Mouse (Mus musculus) heart, embryonic 14.5 days (tissue): ENCODE data around the gene Evx2. TPM values are rescaled to one million over a fixed set of nuclear protein-coding genes. Genes with fewer than 3 reads are reported as not detected.
A peak's percentile ranks its signal among the peaks of the same experiment; 100 is the strongest.

Source experiments
- ATAC-seq: fragments of 200-750 bp; cut with Nextera tagmentation; 2 replicates; pipeline ENCODE4 v1.8.0; 2017; ENCODE audit warnings: low read depth, moderate TSS enrichment; ENCODE audit not compliant: insufficient number of reproducible peaks, insufficient read depth, low FRiP score
- H3K27ac ChIP-seq, 2 experiments: fragments of 200-500 bp in 1 of 2; fragments of 300-500 bp in 1 of 2; sonication (generic) in 1 of 2; replicated peaks in 1 of 2; 2 replicates each; pipeline ENCODE4 v1.5.1; 2012 to 2014; ENCODE audit warnings: low read depth in 2 of 2, low read length in 2 of 2, control low read depth in 1 of 2, mild to moderate bottlenecking in 1 of 2, mixed read lengths in 1 of 2; ENCODE audit not compliant: control insufficient read depth in 1 of 2, insufficient read depth in 1 of 2
- H3K27me3 ChIP-seq: fragments of 300-500 bp; sonication (generic); 2 replicates; pipeline ENCODE4 v1.6.1; 2014; ENCODE audit warnings: mild to moderate bottlenecking, low read length, control low read depth; ENCODE audit not compliant: control insufficient read depth, insufficient read depth
- H3K36me3 ChIP-seq: fragments of 300-500 bp; sonication (generic); 2 replicates; pipeline ENCODE4 v1.6.1; 2014; ENCODE audit warnings: mild to moderate bottlenecking, control low read depth, low read length, mixed read lengths; ENCODE audit not compliant: control insufficient read depth, insufficient read depth
- H3K4me1 ChIP-seq, 2 experiments: fragments of 200-500 bp in 1 of 2; fragments of 300-500 bp in 1 of 2; sonication (generic) in 1 of 2; 2 replicates each; pipeline ENCODE4 v1.6.1; 2012 to 2014; ENCODE audit warnings: low read length in 2 of 2, control low read depth in 1 of 2, mixed read lengths in 1 of 2; ENCODE audit not compliant: control insufficient read depth in 2 of 2, insufficient read depth in 2 of 2
- H3K4me2 ChIP-seq: fragments of 300-500 bp; sonication (generic); 2 replicates; pipeline ENCODE4 v1.6.1; 2014; ENCODE audit warnings: mild to moderate bottlenecking, low read length
- H3K4me3 ChIP-seq, 2 experiments: fragments of 200-500 bp in 1 of 2; fragments of 300-500 bp in 1 of 2; sonication (generic) in 1 of 2; 2 replicates each; pipeline ENCODE4 v1.5.1; 2012 to 2014; ENCODE audit warnings: low read length in 2 of 2, mild to moderate bottlenecking in 2 of 2, control low read depth in 1 of 2, low read depth in 1 of 2, moderate library complexity in 1 of 2; ENCODE audit not compliant: control insufficient read depth in 1 of 2, insufficient read depth in 1 of 2
- H3K9ac ChIP-seq: fragments of 300-500 bp; sonication (generic); 2 replicates; pipeline ENCODE4 v1.6.1; 2014; ENCODE audit warnings: mild to moderate bottlenecking, low read length
- H3K9me3 ChIP-seq: fragments of 300-500 bp; sonication (generic); 2 replicates; pipeline ENCODE4 v1.6.1; 2016; ENCODE audit warnings: low read length, control low read depth; ENCODE audit not compliant: control insufficient read depth
- whole genome bisulfite sequencing: fragments of 180-500 bp; shearing (Covaris S2); extraction: QIAGEN DNeasy Blood & Tissue Kit; methylation state at CpG from one replicate; pipeline ENCODE4 v1.1.7; 2014; 5-methylcytosine and 5-hydroxymethylcytosine counted together
- polyA plus RNA-seq: library from polyadenylated mRNA; unstranded; fragments of >200 nt; fragmentation: Nextera tagmentation; extraction: Ambion mirVana; gene quantifications from 2 replicates; pipeline ENCODE4 v1.2.1, GENCODE M21; 2014

Gene Evx2
- polyA plus RNA-seq, 1 experiment from 2014 or later = not detected

DNA sequence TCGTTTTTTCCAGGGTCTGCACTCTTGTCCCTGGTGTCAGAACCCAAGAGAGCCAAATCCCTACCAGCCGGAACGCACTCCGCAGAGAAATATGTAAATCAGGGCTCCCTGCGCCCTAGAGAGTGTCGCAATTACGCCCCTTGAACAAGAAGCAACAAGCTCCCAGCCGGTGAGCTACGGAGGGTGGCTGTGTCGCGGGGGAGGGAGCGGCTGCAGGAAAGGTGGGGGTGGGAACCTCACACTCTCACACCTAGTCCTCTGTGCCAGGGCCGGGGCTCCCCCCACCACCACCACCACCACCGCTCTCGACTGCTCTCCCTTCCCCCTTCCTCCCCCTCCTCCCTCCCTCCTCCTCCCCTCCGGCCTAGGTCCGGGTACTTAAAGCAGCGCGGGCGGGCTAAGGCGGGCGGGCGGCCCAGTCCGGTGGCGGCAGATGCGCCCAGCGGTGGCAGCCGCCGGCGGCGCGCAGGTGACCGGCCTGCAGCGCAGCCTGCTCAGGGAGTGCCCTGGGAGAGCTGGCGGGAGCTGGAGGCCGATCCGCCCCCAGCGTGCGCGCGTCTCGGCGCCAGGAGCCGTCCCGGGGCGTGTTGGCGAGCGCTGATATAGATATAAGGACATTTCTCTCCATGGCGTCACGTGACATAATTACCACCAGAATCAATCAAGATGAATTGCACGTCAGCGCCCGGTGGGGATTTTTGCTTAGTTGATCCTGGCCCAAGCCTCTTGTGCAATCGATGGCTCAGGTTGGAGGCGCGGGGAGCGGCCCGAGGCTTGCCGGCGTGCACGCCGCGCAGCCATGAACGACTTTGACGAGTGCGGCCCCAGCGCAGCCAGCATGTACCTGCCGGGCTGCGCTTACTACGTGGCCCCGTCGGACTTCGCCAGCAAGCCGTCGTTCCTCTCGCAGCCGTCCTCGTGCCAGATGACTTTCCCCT, 22.5 kb upstream of the Evx2 start:
- Histone ChIP-seq H3K27ac (no peak overlapping the region), H3K9me3 (no peaks in the 10 kb centered on the region), H3K4me1 (peaks cover 0 to 14% of the 10 kb centered on the region in 2 experiments; a peak in 1 of 4 replicates), H3K4me3 (peak overlapping the region in 1 of 2 experiments; percentile 25; a peak in 2 of 4 replicates), H3K36me3 (no peaks in the 10 kb centered on the region), H3K4me2 (peak overlapping the region; percentile 48), H3K9ac (no peak overlapping the region), H3K27me3 (peaks cover 99% of the 10 kb centered on the region)
- no peak for ATAC-seq
- WGBS = under 1% methylated on average over 77 of the region's 78 CpGs

DNA sequence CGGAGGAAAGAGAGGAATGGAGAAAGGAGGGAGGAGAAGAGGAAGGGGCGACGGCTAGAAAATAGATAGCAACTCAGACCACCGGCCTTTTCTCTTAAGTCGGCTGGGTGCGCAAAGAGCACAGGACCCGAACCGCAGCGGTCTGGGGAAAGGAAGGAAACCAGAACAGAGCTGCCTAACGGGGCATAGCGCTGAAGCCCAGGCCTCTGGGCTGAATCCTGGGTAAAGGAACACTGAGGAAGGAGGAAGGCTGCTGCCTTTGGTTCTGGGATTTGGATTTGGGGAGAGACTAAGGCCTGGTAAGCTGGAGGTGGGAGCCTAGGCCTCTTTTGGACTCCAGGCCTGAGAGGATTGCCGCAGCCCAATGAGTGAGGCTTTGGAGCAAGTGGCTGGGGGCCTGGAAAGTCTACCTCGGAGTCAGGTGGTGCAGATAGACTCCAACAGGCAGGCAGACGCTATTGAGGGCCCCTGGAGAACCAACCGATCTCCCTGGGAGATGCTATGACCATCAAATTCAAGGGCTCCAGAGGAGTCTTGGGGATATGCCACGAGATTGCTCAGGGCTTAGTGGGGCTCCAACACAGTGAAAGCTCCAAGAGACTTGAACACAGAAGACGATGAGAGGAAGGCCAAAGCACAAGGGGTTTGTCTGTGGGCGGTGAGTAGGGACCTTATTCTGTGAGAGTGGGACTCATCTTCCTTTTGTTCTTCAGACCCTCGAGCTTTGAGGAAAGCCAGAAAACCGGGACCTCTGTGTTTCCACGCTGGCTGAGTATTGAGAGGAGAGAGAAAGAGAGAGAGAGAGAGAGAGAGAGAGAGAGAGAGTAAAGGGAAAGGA, 21.4 kb upstream of the Evx2 start:
- H3K4me1 ChIP-seq = peaks cover 0 to 14% of the 10 kb centered on the region in 2 experiments; a peak in 1 of 4 replicates
- no peak overlapping the region for H3K9ac ChIP-seq

DNA sequence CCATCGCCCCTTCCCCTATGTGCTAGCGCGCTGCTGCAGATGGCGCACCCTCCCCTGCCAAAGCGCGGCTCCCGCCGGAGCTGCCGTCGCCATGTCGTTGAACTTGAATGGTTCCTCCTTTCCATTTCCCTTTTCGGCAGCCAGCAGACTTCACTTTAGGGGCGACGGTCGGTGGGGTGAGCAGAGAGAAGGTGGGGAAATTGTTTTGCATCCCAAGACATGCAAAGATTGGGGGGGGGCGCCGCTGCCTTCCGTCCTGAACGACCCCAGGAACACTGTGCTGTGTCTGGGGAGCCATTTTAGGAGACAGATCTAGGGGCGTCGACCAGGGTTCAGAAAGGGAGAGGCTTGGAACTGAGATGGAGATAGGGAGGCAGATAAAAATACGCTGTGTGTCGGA, 20.6 kb upstream of the Evx2 start:
- ATAC-seq = no peak

More for the DNA sequence above, 21.4 kb upstream of the Evx2 start:
- H3K4me2 ChIP-seq = no peak overlapping the region
- H3K36me3 ChIP-seq = no peaks in the 10 kb centered on the region
- no peaks in the 10 kb centered on the region for H3K9me3 ChIP-seq
- 3% methylated on average over 21 of the region's 21 CpGs for WGBS
- ATAC-seq = no peak
- H3K27ac ChIP-seq = no peak overlapping the region
- peaks cover 100% of the 10 kb centered on the region for H3K27me3 ChIP-seq
- H3K4me3 ChIP-seq = no peak overlapping the region

DNA sequence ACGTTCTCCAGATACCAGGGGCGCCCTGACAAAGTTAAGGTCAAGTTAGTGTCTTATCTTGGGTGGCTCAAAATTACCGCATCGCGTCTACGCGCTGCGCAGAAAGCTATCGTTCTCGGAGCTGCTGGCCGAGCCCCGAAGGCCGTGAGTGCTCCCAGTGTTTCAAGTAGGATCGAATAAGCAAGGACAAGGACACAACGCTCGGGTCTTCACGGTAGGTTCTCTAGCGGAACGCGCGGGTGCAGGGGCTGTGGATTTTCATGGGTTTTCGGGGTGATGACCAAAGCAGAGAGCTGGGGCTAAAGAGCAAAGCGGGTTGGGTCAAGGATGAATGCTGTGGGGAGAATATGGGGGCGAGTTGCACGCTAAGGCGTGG, 20.2 kb upstream of the Evx2 start:
- Histone ChIP-seq H3K4me3 (peak overlapping the region in 1 of 2 experiments; percentile 6; a peak in 2 of 4 replicates), H3K27ac (no peak overlapping the region), H3K36me3 (no peaks in the 10 kb centered on the region), H3K9me3 (no peaks in the 10 kb centered on the region), H3K27me3 (peaks cover 100% of the 10 kb centered on the region), H3K4me1 (peaks cover 0 to 14% of the 10 kb centered on the region in 2 experiments; a peak in 1 of 4 replicates), H3K9ac (no peak overlapping the region), H3K4me2 (no peak overlapping the region)
- no peak for ATAC-seq
- under 1% methylated on average over 26 of the region's 26 CpGs for WGBS

More for the DNA sequence above, 20.6 kb upstream of the Evx2 start:
- H3K4me3 ChIP-seq = peak overlapping the region in 1 of 2 experiments; percentile 6; a peak in 2 of 4 replicates
- H3K9me3 ChIP-seq = no peaks in the 10 kb centered on the region
- no peaks in the 10 kb centered on the region for H3K36me3 ChIP-seq
- WGBS = 2% methylated on average over 23 of the region's 23 CpGs
- peaks cover 0 to 14% of the 10 kb centered on the region in 2 experiments; a peak in 1 of 4 replicates for H3K4me1 ChIP-seq
- no peak overlapping the region for H3K27ac ChIP-seq
- H3K27me3 ChIP-seq = peaks cover 100% of the 10 kb centered on the region
- H3K4me2 ChIP-seq = no peak overlapping the region
- H3K9ac ChIP-seq = no peak overlapping the region

DNA sequence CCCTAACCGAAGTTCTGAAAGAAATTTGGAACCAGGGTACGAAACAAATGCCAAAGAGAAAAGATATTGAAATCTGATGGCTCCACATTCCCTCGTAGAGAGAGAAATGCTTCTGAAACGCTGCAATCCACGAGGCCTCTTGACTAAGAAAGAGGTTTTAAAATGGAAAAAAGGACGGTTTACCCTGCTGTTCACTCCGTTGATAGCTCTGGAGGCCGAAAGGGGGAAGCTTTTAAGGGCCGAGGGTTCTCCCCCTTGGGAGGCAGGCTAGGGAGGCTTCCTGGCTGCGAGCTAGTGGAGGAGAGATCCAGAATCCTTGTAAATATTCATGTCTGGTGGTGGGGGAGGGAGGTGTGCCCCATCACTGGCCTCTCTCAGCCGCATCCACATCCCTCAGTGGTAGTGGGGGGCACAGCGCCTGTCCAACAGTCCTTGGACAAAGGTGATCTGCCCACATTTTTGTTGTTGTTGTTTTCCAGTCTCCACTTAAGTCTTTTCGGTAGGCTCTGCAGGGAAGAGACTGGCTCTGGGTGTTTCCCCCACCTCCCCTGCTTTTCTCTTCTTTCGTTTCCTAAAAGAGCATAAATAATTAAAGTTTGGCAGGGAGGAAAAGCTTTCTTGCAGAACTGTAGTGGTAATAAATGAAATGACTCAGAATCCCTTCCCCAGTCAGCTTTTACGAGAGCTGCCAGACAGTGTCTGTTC, 19.7 kb upstream of the Evx2 start, which contains the start of gene Hoxd11:
TSS of gene Hoxd11 (plus strand) at position 667 of the 705 bp plus-strand sequence.
- no peak within 1 kb of the TSS for H3K27ac ChIP-seq
- H3K4me1 ChIP-seq = peaks cover 0 to 14% of the 10 kb centered on the region in 2 experiments; a peak in 1 of 4 replicates
- no peaks in the 10 kb centered on the region for H3K36me3 ChIP-seq
- 2% methylated on average over 15 of the region's 15 CpGs for WGBS
- H3K9ac ChIP-seq = no peak within 1 kb of the TSS
- peaks cover 100% of the 10 kb centered on the region for H3K27me3 ChIP-seq
- H3K4me3 ChIP-seq = peak within 1 kb of the TSS in 1 of 2 experiments; percentile 6; a peak in 2 of 4 replicates
- no peaks in the 10 kb centered on the region for H3K9me3 ChIP-seq
- no peak within 1 kb of the TSS for H3K4me2 ChIP-seq
- no peak for ATAC-seq

DNA sequence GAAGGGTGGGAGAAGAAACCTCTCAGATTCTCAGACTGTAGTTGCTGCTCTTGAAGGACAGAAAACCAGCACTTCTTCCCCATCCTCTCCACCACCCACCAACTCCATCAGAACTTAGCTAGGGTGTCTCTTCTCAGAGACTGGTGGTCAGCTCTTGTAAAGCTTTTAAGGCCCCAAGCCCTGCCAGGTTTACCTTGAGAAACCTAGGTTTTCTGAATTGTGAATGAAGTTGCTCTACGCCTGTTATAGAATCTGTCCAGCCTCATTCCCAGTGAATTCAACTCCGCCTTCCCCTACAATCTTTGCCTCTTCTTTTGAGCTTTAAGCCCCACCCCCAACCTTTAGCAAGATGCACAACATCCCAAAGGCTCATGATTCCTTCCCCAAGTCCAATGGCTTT, 17.7 kb upstream of the Evx2 start:
- Histone ChIP-seq H3K9ac (no peak overlapping the region), H3K27ac (no peak overlapping the region), H3K36me3 (no peaks in the 10 kb centered on the region), H3K4me1 (peaks cover 2 to 10% of the 10 kb centered on the region in 2 experiments; a peak in 3 of 4 replicates), H3K4me3 (no peak overlapping the region), H3K4me2 (no peak overlapping the region), H3K9me3 (no peaks in the 10 kb centered on the region), H3K27me3 (peaks cover 100% of the 10 kb centered on the region)
- ATAC-seq = no peak
- WGBS = 17% methylated on average over 2 of the region's 2 CpGs
